Comparison of ENCODE assay signal across 9 mouse cellular contexts in the genomic region with DNA sequence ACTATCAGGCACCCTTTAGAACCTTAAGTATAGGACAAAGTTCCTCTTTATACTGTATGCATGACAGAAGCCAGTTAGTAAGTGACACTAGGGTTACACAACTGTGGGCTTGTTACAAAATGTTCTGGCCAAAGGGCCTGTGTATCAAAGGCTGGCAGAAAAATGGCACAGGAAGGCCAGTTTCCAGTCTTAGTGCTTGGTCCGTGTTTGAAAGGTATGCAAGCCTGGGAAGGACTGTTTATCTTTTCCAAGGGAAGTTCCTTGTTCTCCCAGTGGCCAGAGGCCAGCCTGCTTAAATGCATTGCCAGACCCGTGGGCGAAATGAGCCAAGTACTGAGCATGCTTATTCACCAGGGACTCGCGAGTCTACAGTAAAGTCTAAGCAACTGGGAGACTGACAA. TPM values are rescaled to one million over a fixed set of nuclear protein-coding genes. Genes with fewer than 3 reads are reported as not detected.
DNase-seq lines count a peak whose midpoint lies in the region; ATAC-seq and TF ChIP-seq lines count a peak whose summit lies in the region.
"Had no signal": no experiment of that assay in that cellular context is flagged by ENCODE, and none has a peak within 500 bp of the region (broad histone marks: within the 10 kb centered on the region; RNA-seq: fewer than 3 reads in every experiment).

No protein-coding gene starts in this region.

- DNase-seq in kidney, adult 2 months = peak; percentile 89
- peak; percentile 80 for DNase-seq in brain, adult 2 months (ENCODE audit: low read depth, low spot score)
- peak; percentile 100 for DNase-seq in gonadal fat pad, adult 2 months (ENCODE audit: low read depth)
- DNase-seq in layer of hippocampus, adult 9-11 months = peak; percentile 44
- peak; percentile 93 for DNase-seq in lung, postnatal 36 days
- no peak for DNase-seq in embryo, embryonic 10.5 days (ENCODE audit: low spot score)
- DNase-seq in midbrain, embryonic 11.5 days (ENCODE audit: low spot score, missing footprints) = no peak

- peaks cover 4% of the 10 kb centered on the region for H3K36me3 ChIP-seq in kidney, adult 2 months (ENCODE audit: control insufficient read depth, insufficient read depth, low read length)
- peaks cover 36% of the 10 kb centered on the region for H3K36me3 ChIP-seq in kidney, embryonic 16.5 days (ENCODE audit: insufficient read depth, low read length)
- peaks cover 12% of the 10 kb centered on the region for H3K36me3 ChIP-seq in midbrain, embryonic 11.5 days (ENCODE audit: control insufficient read depth, insufficient read depth, low read length)

- H3K9ac ChIP-seq in kidney, embryonic 16.5 days (replicated peaks; ENCODE audit: low read length) = no peak overlapping the region
- no peak overlapping the region for H3K9ac ChIP-seq in midbrain, embryonic 11.5 days (ENCODE audit: low read length)

- H3K27me3 ChIP-seq in kidney, adult 2 months (replicated peaks; ENCODE audit: control insufficient read depth, insufficient read depth, low read length) = no peaks in the 10 kb centered on the region
- H3K27me3 ChIP-seq in kidney, embryonic 16.5 days (ENCODE audit: insufficient read depth, low read length) = no peaks in the 10 kb centered on the region
- H3K27me3 ChIP-seq in midbrain, embryonic 11.5 days (ENCODE audit: control insufficient read depth, insufficient read depth, low read length) = no peaks in the 10 kb centered on the region

- no peak overlapping the region for H3K4me2 ChIP-seq in kidney, embryonic 16.5 days (replicated peaks; ENCODE audit: low read depth, low read length)
- H3K4me2 ChIP-seq in midbrain, embryonic 11.5 days = no peak overlapping the region

- peaks cover 13% of the 10 kb centered on the region; the same call in 1 of the 2 replicates for H3K4me1 ChIP-seq in kidney, adult 2 months (ENCODE audit: control insufficient read depth, insufficient read depth, low read length)
- no peaks in the 10 kb centered on the region for H3K4me1 ChIP-seq in kidney, embryonic 16.5 days (ENCODE audit: insufficient read depth, low read length)
- H3K4me1 ChIP-seq in midbrain, embryonic 11.5 days (ENCODE audit: control insufficient read depth, insufficient read depth, low read length) = no peaks in the 10 kb centered on the region

- no peak for TF ChIP-seq POLR2A in kidney, adult 2 months (IDR thresholded peaks at IDR 0.05; ENCODE audit: low read depth, low read length)

- ATAC-seq in kidney, embryonic 16.5 days (ENCODE audit: low FRiP score, low TSS enrichment) = no peak
- ATAC-seq in midbrain, embryonic 11.5 days (ENCODE audit: low FRiP score) = no peak

- 9% methylated on average over 5 of the region's 5 CpGs for WGBS in kidney, adult 2 months
- WGBS in kidney, embryonic 16.5 days = 68% methylated on average over 5 of the region's 5 CpGs
- WGBS in midbrain, embryonic 11.5 days = 82% methylated on average over 5 of the region's 5 CpGs

- no peaks in the 10 kb centered on the region for H3K9me3 ChIP-seq in kidney, embryonic 16.5 days (ENCODE audit: low read length)
- H3K9me3 ChIP-seq in midbrain, embryonic 11.5 days (ENCODE audit: control insufficient read depth, low read length) = no peaks in the 10 kb centered on the region

- no peak overlapping the region for H3K4me3 ChIP-seq in kidney, adult 2 months (ENCODE audit: insufficient read depth, low read depth, low read length)
- H3K4me3 ChIP-seq in kidney, embryonic 16.5 days (ENCODE audit: low read length) = no peak overlapping the region
- no peak overlapping the region for H3K4me3 ChIP-seq in midbrain, embryonic 11.5 days (ENCODE audit: low read depth, low read length)

- peak overlapping the region; percentile 32 for H3K27ac ChIP-seq in kidney, adult 2 months (ENCODE audit: insufficient read depth, low read depth, low read length)
- H3K27ac ChIP-seq in kidney, embryonic 16.5 days (ENCODE audit: low read length) = no peak overlapping the region
- H3K27ac ChIP-seq in midbrain, embryonic 11.5 days (ENCODE audit: low read depth, low read length) = no peak overlapping the region

- no peak for TF ChIP-seq CTCF in kidney, adult 2 months (conservative IDR thresholded peaks at IDR 0.05; ENCODE audit: insufficient read depth, insufficient read length, low read depth, low read length)

RNA-seq across cellular contexts. Expression of gene Edc3, which starts 15.0 kb away (rescaled TPM):
- 7.9 and 8.4 TPM in 2 replicates for polyA plus RNA-seq in kidney, adult 2 months (2012; rRNA removed)
- 39.2 and 41.2 TPM in 2 replicates for polyA plus RNA-seq in kidney, embryonic 16.5 days (2015; fragmentation: Nextera tagmentation; extraction: Ambion mirVana)
- polyA plus RNA-seq in gonadal fat pad, adult 2 months (2012; rRNA removed) = 11.7 and 14.0 TPM in 2 replicates
- 27.7 and 30.0 TPM in 2 replicates for polyA plus RNA-seq in midbrain, embryonic 11.5 days (2014; fragmentation: Nextera tagmentation; extraction: Ambion mirVana)

RNA-seq across cellular contexts. Expression of gene Cyp1a1, which starts 35.6 kb away (rescaled TPM):
- 0.97 and 1.0 TPM in 2 replicates for polyA plus RNA-seq in kidney, adult 2 months (2012; rRNA removed)
- 0.23 and 0.25 TPM in 2 replicates for polyA plus RNA-seq in kidney, embryonic 16.5 days (2015; fragmentation: Nextera tagmentation; extraction: Ambion mirVana)
- 1.3 TPM in 2 replicates for polyA plus RNA-seq in gonadal fat pad, adult 2 months (2012; rRNA removed)
- not detected in 2 replicates for polyA plus RNA-seq in midbrain, embryonic 11.5 days (2014; fragmentation: Nextera tagmentation; extraction: Ambion mirVana)
- polyA plus RNA-seq: limb, embryonic 11.5 days had no signal

RNA-seq across cellular contexts. Expression of gene Cyp1a2, which starts 39.8 kb away (rescaled TPM):
- 0.07 TPM in 1 of 2 replicates, not detected in the other for polyA plus RNA-seq in kidney, adult 2 months (2012; rRNA removed)
- not detected in 2 replicates for polyA plus RNA-seq in kidney, embryonic 16.5 days (2015; fragmentation: Nextera tagmentation; extraction: Ambion mirVana)
- polyA plus RNA-seq in gonadal fat pad, adult 2 months (2012; rRNA removed) = 0.08 and 0.67 TPM in 2 replicates
- not detected in 2 replicates for polyA plus RNA-seq in midbrain, embryonic 11.5 days (2014; fragmentation: Nextera tagmentation; extraction: Ambion mirVana)
- polyA plus RNA-seq: limb, embryonic 11.5 days had no signal

RNA-seq across cellular contexts. Expression of gene Clk3, which starts 42.3 kb away (rescaled TPM):
- polyA plus RNA-seq in kidney, adult 2 months (2012; rRNA removed) = 71.1 and 81.0 TPM in 2 replicates
- polyA plus RNA-seq in kidney, embryonic 16.5 days (2015; fragmentation: Nextera tagmentation; extraction: Ambion mirVana) = 82.0 and 90.0 TPM in 2 replicates
- polyA plus RNA-seq in gonadal fat pad, adult 2 months (2012; rRNA removed) = 92.6 and 97.5 TPM in 2 replicates
- polyA plus RNA-seq in midbrain, embryonic 11.5 days (2014; fragmentation: Nextera tagmentation; extraction: Ambion mirVana) = 84.2 and 91.6 TPM in 2 replicates

Comparison
In these comparisons a context has a peak if more than half of its experiments do, and no peak if none do; other contexts are left out.
1. DNase-seq: peak in kidney, adult 2 months (single experiment), brain, adult 2 months (single experiment), gonadal fat pad, adult 2 months (single experiment), layer of hippocampus, adult 9-11 months (single experiment) and lung, postnatal 36 days (single experiment); none in embryo, embryonic 10.5 days (single experiment) and midbrain, embryonic 11.5 days (single experiment).